Mouse (Mus musculus): ENCODE results near the gene Gpc5.

Gene Gpc5

GRCm38 (mm10) chr14:115106326-115106725 is 14.3 kb downstream of the Gpc5 start:
- no peak for DNase-seq (ENCODE audit: extremely low spot score, low spot score)

DNA sequence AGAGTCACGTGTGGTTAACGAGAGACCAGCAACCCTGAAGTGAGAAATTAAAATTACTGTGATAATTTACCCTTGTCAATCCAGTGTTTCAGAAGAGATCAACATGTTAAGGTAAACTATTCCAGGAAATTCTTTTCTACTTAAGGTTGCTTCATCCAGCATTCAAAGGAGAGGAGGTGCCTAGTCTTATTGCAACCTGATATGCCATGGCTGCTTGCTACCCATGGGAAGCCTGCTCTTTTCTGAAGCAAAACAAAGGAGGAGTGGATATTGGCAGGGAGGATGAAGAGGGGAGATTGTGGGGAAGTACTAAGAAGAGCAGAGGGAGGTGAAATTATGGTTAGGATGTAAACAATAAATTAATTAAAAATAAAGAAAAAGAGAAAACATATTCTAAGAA is 15.5 kb downstream of the Gpc5 start:
- DNase-seq (ENCODE audit: extremely low spot score, low spot score): no peak

DNA sequence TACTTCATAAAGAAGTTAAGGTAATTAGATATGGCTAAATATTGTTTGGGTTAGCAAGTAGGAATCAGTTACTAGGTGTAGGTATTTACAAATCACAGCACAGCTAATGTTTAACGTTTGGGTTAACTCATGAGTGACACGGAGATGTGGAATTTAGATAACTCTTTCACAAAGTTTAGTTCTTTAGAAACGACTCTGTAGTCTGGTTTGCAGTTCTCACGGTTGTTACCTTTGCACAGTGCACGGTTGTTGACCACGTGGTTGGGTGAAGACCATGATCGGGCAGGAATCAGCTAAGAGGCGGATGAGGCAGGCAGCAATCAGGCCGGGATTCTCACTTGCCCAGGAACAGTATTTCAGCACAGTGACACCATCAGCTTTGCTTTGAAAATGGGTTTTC is 26.6 kb downstream of the Gpc5 start:
- DNase-seq (ENCODE audit: extremely low spot score, low spot score): no peak

- no peak for DNase-seq (ENCODE audit: extremely low spot score, low spot score)
Observed at GRCm38 (mm10) chr14:115148821-115149220, 56.8 kb downstream of the Gpc5 start.

GRCm38 (mm10) chr14:115156597-115156996 is 64.6 kb downstream of the Gpc5 start:
- no peak for DNase-seq (ENCODE audit: extremely low spot score, low spot score)

GRCm38 (mm10) chr14:115177322-115177836 is 85.4 kb downstream of the Gpc5 start:
- no peak for DNase-seq (ENCODE audit: extremely low spot score, low spot score)

GRCm38 (mm10) chr14:115179925-115180324 is 87.9 kb downstream of the Gpc5 start:
- no peak for DNase-seq (ENCODE audit: extremely low spot score, low spot score)

GRCm38 (mm10) chr14:115188256-115188655 is 96.2 kb downstream of the Gpc5 start:
- no peak for DNase-seq (ENCODE audit: extremely low spot score, low spot score)

DNA sequence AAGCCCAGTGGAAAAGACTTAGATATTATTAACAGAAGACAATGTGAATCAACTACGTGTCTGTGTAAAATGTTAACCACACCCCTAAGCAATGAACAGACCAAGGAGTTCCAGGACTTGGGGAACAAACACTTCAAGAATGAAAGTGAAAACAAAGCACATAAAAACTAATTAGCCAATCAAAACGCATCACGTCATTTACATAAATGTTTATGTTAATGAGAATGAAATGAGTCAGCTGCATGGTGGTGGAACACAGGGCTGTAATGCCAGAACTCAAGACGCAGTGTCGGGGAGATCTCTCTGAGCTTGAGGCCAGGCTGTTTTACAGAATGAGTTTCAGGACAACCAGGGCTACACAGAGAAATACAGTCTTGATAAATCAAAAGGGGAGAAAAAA is 136.1 kb downstream of the Gpc5 start:
- DNase-seq (ENCODE audit: extremely low spot score, low spot score): no peak

GRCm38 (mm10) chr14:115236387-115236786 is 144.4 kb downstream of the Gpc5 start:
- DNase-seq (ENCODE audit: extremely low spot score, low spot score): no peak

GRCm38 (mm10) chr14:115240621-115241373 is 148.8 kb downstream of the Gpc5 start:
- no peak for DNase-seq (ENCODE audit: extremely low spot score, low spot score)

- no peak for DNase-seq (ENCODE audit: extremely low spot score, low spot score)
Observed at GRCm38 (mm10) chr14:115250537-115250936, 158.5 kb downstream of the Gpc5 start.

- no peak for DNase-seq (ENCODE audit: extremely low spot score, low spot score)
Observed at GRCm38 (mm10) chr14:115251791-115252190, 159.8 kb downstream of the Gpc5 start.

DNA sequence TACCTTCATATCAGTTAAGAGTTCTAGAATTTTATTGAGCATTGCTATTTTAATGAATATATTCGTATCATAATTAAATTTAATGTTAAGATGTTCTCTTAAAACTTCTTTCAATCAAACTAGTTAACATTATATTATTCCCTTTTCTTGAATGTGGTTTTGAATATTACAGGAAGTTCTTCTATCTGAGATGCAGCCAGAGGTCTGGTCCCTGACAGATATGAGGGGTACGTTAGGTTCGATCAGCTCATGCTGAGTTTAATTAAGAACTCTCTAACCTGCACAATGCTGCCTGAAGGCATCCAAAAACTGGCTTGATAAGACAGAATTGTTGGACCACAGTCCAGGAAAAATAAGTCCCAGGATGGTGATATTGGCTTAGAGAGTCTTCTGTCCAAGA is 161.1 kb downstream of the Gpc5 start:
- DNase-seq (ENCODE audit: extremely low spot score, low spot score): no peak

DNA sequence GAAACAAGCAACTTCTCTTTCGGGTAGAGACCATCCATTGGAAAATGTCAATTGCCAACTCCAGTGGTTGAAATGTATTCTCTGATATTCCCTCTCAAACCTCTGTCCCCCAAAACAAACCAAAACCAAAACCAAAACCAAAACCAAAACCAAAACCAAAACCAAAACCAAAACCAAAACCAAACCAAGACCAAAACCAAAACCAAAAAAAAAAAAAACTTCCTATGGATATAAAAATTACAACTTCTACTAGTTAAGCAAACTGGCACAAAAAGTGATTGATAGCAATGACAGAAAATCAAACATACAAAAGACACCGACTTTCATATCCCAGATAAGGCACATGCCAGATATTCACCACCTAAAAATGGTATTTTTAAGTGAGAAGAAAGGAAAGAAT is 161.7 kb downstream of the Gpc5 start:
- DNase-seq (ENCODE audit: extremely low spot score, low spot score): no peak

DNA sequence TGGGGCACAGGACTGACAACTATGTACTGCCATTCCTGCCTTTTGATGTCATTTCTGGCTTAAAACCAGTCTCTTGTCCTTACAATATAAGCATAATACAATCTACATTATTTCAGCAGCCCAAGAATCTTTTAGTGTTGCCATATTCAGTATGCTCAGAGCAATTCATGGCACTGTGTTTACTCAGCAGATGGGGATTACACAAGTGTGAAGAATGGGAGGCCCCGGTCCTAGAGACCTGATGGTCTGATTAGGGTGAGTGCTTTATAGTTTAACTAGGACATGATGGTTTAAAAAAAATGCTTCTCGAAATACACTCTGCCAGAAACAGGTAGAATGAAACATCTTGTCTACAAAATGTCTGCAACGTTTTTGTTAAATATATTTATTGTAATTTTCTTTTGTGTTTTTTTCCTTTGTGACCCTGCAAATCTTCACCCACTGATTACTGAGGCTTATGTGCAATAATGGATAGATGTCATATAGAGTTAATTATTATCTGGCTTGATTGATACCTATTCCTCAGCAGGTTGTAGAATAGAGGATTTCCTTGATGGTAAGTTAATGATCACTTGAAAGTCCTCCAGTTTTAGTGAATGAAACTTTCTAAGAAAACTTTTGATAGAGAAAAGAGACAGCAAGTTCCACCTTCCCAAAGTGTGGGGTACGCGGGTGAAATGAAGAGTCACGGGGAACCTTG is 177.8 kb downstream of the Gpc5 start:
- no peak for DNase-seq (ENCODE audit: extremely low spot score, low spot score)

GRCm38 (mm10) chr14:115270445-115270844 is 178.4 kb downstream of the Gpc5 start:
- DNase-seq (ENCODE audit: extremely low spot score, low spot score): no peak

DNA sequence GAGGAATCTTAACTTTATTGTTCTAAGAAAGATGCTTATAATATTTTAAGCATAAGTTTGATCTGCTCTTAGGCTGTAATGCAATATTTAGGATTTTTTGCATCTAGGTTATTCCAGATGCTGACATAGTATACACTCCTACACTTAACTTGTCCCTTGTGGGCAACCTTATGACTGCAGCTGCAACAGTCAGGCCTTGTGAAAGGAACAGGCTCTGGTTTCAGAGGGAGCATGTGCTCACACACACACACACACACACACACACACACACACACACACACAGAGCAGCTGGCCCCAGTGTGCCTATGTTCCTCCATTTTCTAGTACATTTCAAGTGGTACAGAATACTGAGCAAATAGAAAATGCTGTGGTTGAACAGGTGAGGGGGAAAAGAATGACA is 190.8 kb downstream of the Gpc5 start:
- DNase-seq (ENCODE audit: extremely low spot score, low spot score): no peak

GRCm38 (mm10) chr14:115324247-115324646 is 232.2 kb downstream of the Gpc5 start:
- DNase-seq (ENCODE audit: extremely low spot score, low spot score): no peak

- no peak for DNase-seq (ENCODE audit: extremely low spot score, low spot score)
Observed at GRCm38 (mm10) chr14:115326426-115326825, 234.4 kb downstream of the Gpc5 start.

DNA sequence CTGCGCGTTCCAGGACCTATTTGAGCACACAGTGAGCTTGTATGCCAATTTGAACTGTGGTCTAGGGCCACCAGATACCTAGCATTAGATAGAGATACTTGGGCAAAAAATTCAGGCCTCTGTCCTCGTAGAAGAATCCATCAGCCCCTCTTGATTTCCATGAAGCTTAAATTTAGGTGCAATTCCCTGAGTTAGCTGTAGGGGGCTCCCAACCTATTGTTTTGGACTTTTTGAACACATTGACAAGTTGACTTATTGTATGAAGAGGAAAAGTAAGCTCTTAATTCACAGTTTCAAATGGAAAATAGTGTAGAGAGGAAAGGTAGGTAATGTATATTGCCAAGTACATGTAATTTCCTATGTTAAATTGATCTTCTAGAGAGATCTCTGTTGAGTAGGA is 247.1 kb downstream of the Gpc5 start:
- DNase-seq (ENCODE audit: extremely low spot score, low spot score): no peak

- DNase-seq (ENCODE audit: extremely low spot score, low spot score): no peak
Observed at GRCm38 (mm10) chr14:115342597-115342996, 250.6 kb downstream of the Gpc5 start.

- no peak for DNase-seq (ENCODE audit: extremely low spot score, low spot score)
Observed at GRCm38 (mm10) chr14:115349448-115349847, 257.4 kb downstream of the Gpc5 start.
